Mouse (Mus musculus) liver, postnatal 0 days (tissue): ENCODE data around the gene Psen2.

ENCODE experiments used
- CTCF ChIP-seq: sonication (generic); IDR thresholded peaks from 2 replicates; pipeline ENCODE4 v1.5.1; 2016; ENCODE audit warnings: antibody characterized with exemption, low read depth
- EP300 ChIP-seq: IDR thresholded peaks from 2 replicates; pipeline ENCODE4 v1.6.1; 2016; ENCODE audit warnings: antibody characterized with exemption, low read depth, mild to moderate bottlenecking

GRCm38 (mm10) chr1:180250441-180250830 lies 12.8 kb downstream of the Psen2 start:
- TF ChIP-seq EP300 (0 out of 2 replicates have a peak, but pooled peaks have one; percentile 45), CTCF (no peak)
